Mouse (Mus musculus): ENCODE measurements around the gene Dennd1b.

- TF ChIP-seq CTCF (IDR thresholded peaks at IDR 0.05; ENCODE audit: control insufficient read depth, insufficient read depth, insufficient read length): no peak
- no peak for TF ChIP-seq FOSL1 (IDR thresholded peaks at IDR 0.05; ENCODE audit: insufficient read depth, low read length, poor library complexity, severe bottlenecking)
- no peak for TF ChIP-seq USF1 (IDR thresholded peaks at IDR 0.05; ENCODE audit: low read depth)
- no peak for TF ChIP-seq MAX (IDR thresholded peaks at IDR 0.05)
These were observed 199.6 kb downstream of the Dennd1b start for GRCm38 (mm10) chr1:139162814-139163213.
